Mouse (Mus musculus): Measurements from ENCODE around the gene Ankrd11.

DNA sequence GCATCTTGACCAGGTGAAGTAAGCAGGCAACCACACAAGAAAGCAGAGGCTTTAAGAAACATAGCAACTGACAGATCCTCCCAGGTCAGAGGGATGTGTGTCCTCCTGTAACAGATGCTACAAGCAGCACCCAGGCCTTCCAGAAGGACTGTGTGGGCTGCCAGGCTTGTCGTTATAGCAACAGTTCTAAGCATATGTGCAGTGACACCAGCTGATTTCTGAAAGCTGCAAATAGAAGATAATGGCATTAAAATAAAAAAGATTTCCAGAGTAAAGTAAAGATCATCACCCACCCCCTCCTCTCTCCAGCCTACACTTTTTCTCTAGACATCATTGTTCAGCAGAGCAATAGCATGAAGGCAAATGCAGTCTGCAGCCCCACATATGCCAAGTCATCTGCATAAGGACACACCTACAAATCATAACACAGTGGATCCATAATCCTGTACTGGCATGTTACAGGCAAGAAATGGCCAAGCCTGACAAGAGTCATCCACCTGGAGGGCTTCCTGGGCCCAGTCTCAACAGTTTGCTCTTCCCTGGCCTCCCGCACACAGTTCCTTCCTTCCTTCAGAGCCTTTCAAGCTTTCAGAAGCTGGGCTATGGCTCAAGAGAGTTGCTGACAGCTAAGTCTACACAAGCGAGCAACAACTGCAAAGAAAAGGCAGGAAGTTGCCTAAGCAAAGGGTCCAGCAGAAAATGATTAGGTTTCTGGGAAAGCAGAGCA is 110.1 kb downstream of the Ankrd11 start:
- TF ChIP-seq POLR2A (IDR thresholded peaks at IDR 0.05; ENCODE audit: borderline replicate concordance, low read depth, low read length) = no peak
- no peak for TF ChIP-seq CTCF (IDR thresholded peaks at IDR 0.05; ENCODE audit: low read depth, low read length)
